Mouse (Mus musculus): ENCODE measurements around the gene Alg10b. TPM values are rescaled to one million over a fixed set of nuclear protein-coding genes. Genes with fewer than 3 reads are reported as not detected.

The Alg10b gene
- 9.6 and 10.2 TPM in 2 replicates for polyA plus RNA-seq (2015; fragmentation: Nextera tagmentation; extraction: Ambion mirVana)

DNA sequence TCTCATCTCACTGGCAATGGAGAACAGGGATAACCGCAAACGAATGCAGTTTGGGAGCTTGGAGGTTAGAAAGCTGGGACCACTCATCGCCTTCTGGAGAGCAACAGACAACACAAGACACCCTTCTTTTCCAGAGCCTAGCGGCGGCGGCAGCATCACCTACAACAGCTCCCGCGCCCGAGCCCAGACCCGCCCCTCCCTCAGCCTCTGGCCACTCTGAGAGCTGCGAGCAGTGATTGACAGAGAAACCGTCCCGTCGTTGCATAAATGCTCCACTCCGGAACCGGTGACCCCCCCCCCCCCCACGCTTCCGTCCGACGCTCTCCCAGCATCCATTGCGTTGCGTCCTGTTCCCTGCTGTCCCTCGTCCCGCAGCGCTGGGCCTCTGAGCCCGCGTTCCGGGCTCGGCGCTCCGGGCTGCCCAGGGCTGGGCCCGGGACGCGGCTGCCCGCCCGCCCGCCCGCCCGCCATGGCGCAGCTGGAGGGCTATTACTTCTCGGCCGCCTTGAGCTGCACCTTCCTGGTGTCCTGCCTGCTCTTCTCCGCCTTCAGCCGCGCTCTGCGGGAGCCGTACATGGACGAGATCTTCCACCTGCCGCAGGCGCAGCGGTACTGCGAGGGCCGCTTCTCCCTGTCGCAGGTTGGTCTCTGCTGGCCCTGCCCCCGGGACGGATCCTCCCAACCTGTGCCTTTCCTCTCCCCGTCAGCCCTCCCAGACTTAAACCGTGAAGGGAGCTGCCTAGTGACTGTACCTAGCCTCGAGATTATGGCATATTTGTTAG, at the start of gene Alg10b:
Gene Alg10b, plus strand, starts transcription at position 343 of the 782 bp plus-strand sequence.

Data from spleen, postnatal 0 days (tissue).